Mouse (Mus musculus) embryo, embryonic 10 days (tissue): ENCODE data around the gene Kmt5a.

Source experiments
- DNase-seq: peaks from one replicate; pipeline ENCODE4 v3.0.0-alpha.2; 2015; ENCODE audit warnings: low spot score

Gene Kmt5a

DNA sequence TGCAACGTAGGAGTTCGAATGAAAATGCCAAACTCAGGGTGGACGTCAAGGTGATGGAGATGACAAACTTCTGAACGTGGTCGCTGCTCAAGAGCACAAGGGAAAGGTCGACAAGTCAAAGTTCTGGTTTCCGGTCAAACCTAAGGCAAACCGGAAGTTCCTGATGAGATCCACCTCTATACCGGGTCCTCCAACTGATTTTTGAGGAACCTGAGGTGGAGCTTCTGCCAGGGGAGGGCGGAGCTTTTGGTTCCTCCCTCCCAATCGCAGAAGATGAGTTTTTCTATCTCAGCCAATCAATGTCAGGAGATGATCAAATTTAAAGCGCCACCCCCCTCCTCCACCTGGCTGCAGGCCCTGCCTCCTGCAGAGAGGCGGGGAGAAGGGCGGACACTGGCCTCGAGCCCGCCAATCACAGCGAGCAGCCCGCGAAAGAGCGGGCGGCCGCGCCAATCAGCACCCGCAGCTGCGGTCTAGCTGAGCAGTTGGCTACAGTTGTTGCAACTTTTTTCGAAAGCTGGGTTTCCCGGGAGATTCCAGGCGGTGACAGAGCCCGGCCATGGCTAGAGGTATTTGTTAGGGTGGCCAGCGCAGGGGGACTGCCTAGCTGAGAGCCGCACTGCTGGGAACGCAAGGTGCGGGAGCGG lies at the start of gene Kmt5a:
TSS of gene Kmt5a (plus strand) at position 484 of the 647 bp plus-strand sequence.
- peak; percentile 96 for DNase-seq

DNA sequence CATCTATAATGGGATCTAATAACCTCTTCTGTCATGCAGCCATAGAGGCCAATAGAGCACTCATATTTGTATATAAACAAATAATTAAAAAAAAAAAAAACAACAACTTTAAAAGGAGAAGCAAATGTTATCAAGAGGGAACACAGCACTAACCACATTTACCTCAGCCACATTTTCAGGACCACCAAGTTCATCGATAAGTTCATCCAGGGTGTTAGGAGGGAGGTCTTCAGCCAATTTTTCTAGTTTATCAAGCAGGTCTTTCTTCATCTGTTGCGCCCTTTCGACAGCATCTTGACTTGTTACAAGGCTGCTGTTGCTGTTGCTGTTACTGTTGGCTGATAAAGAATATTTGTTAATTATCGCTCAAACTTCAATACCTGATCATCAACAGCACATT lies 47.3 kb upstream of the Kmt5a start:
- DNase-seq: no peak

DNA sequence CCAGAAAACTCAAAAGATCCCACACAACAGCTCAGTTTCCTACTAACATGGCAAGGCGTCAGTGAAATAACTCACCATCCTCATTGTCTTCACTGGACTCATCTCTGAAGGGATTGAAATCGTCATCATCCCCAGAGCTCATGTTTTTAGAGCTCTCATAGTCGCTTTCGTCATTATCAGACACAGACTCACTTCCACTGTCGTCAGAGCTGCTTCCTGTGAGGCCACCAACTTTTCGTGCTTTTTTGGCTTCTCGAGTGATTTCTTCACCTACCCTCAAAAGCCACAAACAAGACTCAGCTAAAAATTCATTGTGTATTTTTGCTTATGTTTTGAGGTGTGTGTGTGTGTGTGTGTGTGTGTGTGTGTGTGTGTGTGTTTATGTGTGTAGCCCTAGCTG lies 46.0 kb upstream of the Kmt5a start:
- DNase-seq: no peak

- DNase-seq: peak; percentile 27
Observed at GRCm38 (mm10) chr5:124410808-124411207, 28.9 kb upstream of the Kmt5a start.

GRCm38 (mm10) chr5:124412163-124412562 lies 27.6 kb upstream of the Kmt5a start:
- DNase-seq: no peak

GRCm38 (mm10) chr5:124418903-124419302 lies 20.8 kb upstream of the Kmt5a start:
- DNase-seq: no peak

- DNase-seq: no peak
Observed at GRCm38 (mm10) chr5:124421786-124422185, 17.9 kb upstream of the Kmt5a start.

DNA sequence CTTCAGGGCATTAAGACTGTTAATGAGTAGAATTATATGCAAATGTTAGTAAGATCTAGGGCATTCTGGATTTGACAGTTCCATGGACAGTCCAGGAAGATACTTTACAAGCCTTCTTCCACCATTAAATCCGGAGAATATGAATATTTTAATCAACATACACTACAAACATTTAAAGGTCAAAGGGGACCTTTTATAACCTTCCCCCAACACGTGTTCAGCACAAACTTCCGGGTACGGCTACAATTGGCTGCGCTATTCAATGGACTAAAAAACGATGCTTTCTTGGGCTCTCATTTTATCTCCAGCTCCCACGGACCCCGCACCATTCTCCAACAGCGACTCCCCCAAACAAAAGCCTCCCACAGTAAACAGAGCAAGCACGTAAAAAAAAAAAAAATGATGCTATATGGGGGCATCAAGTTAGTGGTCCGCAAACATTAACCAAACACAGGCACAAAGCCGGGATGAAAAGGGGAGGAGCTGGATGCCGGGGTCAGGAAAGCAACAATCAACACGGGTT lies 15.5 kb upstream of the Kmt5a start:
- peak; percentile 45 for DNase-seq

GRCm38 (mm10) chr5:124424723-124425411 lies 14.9 kb upstream of the Kmt5a start:
- no peak for DNase-seq

DNA sequence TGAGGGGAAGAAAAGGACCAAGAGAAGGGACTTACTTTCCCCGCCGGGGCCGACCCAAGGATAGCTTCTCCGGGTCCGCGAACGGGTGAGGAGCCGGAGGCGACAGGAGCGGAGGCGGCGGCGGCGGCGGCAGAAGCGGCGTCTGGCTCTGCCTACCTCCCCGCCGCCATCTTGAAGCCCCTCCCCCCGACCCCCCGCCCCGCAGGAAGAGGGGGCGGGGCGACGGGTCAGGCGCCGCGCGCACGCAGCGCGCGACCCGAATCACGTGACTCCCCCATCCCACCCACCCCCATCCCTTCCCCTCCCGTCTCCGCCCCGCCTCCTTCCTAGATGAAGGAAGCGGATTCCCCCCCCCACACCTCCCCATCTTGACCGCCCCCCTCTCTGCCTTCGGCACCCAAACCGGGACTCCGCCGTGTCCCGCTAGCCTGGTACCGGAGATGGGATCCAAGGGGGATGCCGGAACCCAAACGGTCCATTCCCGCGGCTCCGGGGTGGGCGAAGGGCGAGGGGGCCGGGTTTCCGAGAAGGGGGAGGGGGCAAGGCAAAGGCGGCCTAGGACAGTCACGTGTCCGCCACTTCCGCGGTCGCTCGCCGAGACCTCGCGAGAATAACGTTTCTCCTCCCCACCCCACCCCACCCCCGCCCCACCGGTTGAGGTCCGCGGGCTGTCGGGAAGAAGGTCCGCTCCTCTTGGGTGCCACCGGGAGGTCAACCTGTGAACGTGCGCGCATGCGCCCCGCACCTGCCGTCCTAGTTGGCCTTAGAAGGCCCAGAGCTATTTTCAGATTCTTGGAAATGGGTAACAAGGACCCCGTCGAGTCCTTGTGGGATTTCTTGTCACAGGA lies 14.1 kb upstream of the Kmt5a start, which contains the start of gene Sbno1:
TSS of gene Sbno1 (minus strand) at position 590 of the 848 bp plus-strand sequence.
- DNase-seq: peak; percentile 96

GRCm38 (mm10) chr5:124426475-124427071 lies 13.2 kb upstream of the Kmt5a start:
- no peak for DNase-seq

DNA sequence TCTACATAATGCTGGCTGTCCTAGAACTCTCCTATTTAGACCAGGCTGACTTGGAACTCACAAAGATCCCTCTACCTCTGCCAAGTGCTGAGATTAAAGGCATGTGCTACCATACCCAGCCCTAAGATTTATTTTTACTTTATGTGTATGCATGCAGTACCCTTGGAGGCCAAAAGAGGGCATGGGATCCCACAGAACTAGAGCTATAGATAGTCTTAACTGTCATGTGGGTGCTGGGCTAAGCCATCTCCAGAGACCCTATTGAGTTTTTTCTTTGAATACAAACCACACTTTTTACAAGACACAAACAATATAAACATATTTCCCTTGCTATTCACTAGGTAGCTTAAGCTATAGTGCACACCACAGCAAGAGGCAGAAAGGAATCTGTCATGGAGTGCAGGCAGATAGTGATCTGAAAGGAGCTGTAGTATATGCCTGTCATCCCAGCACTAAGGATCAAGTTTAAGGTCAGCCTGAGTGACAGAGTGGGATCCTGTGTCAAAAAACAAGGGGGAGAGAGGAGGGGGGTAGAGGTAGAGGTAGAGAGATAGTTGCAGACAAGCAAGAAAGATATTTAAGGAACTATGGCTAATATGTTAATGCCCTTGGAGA lies 7.2 kb upstream of the Kmt5a start:
- DNase-seq: peak; percentile 75

DNA sequence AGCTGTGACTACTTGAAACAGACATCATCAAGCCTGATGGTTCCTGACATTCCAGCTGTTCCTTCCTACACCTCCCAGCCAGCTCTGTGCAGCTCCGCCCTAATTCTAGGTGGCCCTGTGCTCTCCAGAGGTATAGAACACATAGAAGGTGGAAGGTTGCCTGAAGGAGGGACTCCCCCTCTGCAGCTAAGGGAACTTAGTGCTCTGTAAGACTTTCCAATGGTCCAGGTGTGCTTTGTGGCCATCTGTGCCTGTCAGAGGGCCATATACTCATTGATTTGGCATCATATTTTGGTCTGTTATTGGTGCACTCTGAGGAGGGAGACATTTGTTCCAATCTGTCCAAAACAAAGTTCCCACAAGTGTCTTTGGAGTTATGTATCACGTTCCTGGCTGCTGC lies 6.7 kb upstream of the Kmt5a start:
- no peak for DNase-seq

DNA sequence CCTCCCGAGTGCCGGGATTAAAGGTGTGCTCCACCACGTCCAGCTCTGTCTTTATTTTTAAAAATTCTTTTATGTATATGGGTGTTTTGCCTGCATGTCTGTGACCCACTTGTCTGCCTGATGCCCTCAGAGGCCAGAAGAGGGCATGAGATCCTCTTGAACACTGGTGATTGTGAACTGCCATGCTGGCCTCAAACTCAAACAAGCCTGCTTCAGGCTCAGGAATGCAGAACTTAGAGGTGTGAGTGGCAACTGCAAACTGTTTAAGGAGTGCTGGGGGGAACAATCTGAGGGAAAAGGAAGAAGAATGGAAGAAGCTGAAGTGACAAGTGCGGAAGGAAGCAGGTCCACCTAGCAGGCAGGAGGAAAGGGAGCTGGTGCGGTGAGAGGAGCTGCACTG lies 1.5 kb upstream of the Kmt5a start:
- no peak for DNase-seq

GRCm38 (mm10) chr5:124438746-124439145 lies 984 bp upstream of the Kmt5a start:
- no peak for DNase-seq

GRCm38 (mm10) chr5:124440094-124440701 lies 468 bp downstream of the Kmt5a start:
- DNase-seq: peak; percentile 88

- no peak for DNase-seq
Observed at GRCm38 (mm10) chr5:124442628-124443027, 2.9 kb downstream of the Kmt5a start.

GRCm38 (mm10) chr5:124444208-124444607 lies 4.5 kb downstream of the Kmt5a start:
- no peak for DNase-seq

DNA sequence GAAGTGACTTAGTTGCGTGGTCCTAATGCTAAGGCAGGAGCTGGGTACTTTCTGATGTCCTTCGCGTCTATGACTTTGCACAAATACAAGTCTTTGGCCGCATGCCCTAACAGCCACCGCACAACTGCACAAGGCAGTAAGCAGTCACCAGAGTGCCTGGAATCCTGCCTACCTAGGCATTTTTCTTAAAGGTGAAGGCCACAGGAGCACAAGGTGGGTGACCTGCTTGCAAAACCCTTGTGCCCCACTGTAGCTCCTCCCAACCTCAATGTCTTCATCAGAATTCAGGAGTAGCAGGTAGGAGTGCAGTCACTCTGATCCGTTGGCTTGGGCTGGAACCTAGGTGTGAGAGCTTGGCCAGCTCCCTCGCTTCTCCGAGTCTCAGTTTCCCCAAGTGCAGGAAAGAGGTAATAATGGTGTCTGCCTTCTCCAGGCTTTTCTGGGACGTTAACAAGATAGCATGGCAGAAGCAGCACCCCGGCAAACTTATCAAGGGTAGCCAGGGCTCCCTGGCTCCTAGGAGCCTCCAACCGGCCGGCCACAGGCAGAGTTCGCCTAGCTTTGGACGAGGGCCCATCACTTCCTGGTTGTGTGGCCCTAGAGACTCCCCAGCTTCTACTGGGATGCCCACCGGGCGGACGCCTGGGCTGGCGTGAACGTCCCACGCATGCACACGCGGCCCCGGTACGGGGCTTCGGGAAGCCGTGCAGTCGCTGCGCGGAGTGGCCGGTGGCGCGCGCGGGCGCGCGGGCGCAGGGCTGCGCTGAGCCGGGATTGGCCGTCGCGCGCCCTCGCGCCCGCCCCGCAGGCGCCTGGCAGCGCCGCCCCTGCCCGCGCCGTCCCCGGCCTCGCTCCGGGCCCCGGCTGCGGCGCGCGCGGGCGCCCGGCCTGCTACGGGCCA lies 5.2 kb downstream of the Kmt5a start:
- DNase-seq: peak; percentile 72

DNA sequence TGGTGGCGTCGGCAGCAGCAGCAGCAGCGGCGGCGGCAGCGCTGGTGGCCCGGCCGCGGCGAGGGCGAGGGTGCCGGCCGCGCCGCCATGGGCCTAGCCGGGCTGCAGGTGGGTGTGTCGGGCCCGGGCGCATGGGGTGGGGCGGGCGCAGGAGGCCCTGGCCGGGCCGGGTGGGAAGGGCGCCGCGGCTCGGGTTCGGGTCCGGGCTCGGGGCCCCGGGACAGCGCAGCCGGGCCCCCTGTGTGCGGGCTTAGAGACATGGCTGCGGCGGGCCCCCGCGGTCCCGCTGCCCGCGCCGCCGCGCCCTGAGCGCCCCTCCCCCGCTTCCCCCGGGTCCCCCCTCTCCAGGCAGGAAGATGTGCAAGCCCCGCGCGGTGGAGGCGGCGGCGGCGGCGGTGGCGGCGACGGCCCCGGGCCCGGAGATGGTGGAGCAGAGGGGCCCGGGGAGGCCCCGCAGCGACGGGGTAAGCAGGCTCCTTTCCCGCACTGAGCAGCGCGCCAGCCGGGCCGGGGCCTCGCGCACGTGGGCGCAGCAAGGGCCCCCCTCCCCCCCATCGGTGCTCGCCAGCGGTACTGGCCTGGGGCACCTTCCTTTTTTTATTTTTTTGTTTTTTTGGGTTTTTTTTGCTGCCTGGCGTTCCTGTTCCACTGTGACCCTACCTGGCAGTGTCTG lies 6.0 kb downstream of the Kmt5a start:
- DNase-seq: no peak
